Comparison of ENCODE assay signal across 8 mouse cellular contexts in the genomic region with DNA sequence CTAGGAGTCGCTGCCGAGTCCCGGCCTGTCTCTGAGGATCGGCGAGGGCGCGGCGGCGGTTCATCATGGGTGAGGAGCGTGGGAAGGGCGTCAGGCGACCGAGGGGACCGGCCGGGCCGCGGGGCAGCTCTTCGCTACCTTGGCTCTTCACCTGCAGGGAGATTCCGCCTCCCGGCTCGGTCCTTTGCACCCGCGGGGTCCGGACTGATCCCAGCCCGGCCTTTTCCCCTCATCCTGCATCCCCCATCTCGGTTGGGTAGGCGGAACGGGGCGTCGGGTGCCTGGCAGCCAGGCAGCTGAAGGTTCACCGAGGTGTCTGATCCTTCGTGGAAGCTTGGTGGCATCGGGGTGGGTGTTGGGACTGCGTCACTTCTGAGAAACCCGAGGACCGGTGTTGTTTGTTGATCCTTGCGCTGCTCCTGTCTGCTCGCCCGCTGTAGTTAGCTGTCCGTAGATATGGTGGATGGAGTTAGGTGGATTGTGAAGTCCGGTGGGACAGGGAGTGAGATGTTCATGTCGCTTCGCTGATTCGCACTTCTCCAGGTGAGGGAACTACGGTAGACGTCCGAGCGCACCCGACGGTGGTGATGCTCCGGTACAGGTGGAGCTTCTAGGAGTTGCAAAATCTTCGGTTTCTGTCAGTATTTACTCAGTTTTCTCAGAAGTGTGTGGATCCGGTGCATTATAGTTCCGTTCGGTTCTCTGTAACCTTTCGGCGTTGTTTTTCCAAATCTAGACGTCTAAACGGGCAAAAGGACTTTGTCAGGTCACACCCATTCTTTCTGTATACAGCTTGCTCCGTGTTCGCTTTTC. TPM values are rescaled to one million over a fixed set of nuclear protein-coding genes. Genes with fewer than 3 reads are reported as not detected.
DNase-seq lines count a peak whose midpoint lies in the region; ATAC-seq and TF ChIP-seq lines count a peak whose summit lies in the region.

No protein-coding gene starts in this region.

- intact Hi-C loops in heart, postnatal 36 days (cut with DNase I) = loop anchor here (2.0 kb wide), 2 partner anchors 95 to 353 kb away; a partner anchor contains a TSS

- peak overlapping the region; percentile 92 for H3K4me3 ChIP-seq in heart, embryonic 16.5 days (ENCODE audit: low read length)
- peak overlapping the region; percentile 91 for H3K4me3 ChIP-seq in ES-Bruce4 (ENCODE audit: low read depth, low read length)
- peak overlapping the region; percentile 93 for H3K4me3 ChIP-seq in embryonic facial prominence, embryonic 14.5 days (ENCODE audit: low read depth, low read length)
- H3K4me3 ChIP-seq in intestine, embryonic 16.5 days (ENCODE audit: low read length) = peak overlapping the region; percentile 99

- no peak for DNase-seq in heart, postnatal 36 days
- DNase-seq in embryonic facial prominence, embryonic 14.5 days (ENCODE audit: low spot score) = no peak
- DNase-seq in urinary bladder, adult 18-20 months (ENCODE audit: low spot score in 2 of 2) = no peak
- DNase-seq in cerebellum, postnatal 25 days = no peak

- peaks cover 2% of the 10 kb centered on the region; the same call in 1 of the 2 replicates for H3K36me3 ChIP-seq in heart, embryonic 16.5 days (ENCODE audit: control insufficient read depth, insufficient read depth)
- no peaks in the 10 kb centered on the region; the same call in 1 of the 2 replicates for H3K36me3 ChIP-seq in ES-Bruce4 (ENCODE audit: control insufficient read depth, insufficient read depth, low read length, poor library complexity, severe bottlenecking)
- H3K36me3 ChIP-seq in embryonic facial prominence, embryonic 14.5 days (ENCODE audit: control insufficient read depth, insufficient read depth, low read length) = peaks cover 22% of the 10 kb centered on the region
- peaks cover 4% of the 10 kb centered on the region; the same call in 1 of the 2 replicates for H3K36me3 ChIP-seq in intestine, embryonic 16.5 days (ENCODE audit: control insufficient read depth, insufficient read depth, low read length)

- H3K4me1 ChIP-seq in heart, embryonic 16.5 days (ENCODE audit: control insufficient read depth, insufficient read depth, low read length) = peaks cover 5% of the 10 kb centered on the region; the same call in 1 of the 2 replicates
- no peaks in the 10 kb centered on the region for H3K4me1 ChIP-seq in ES-Bruce4 (ENCODE audit: control insufficient read depth, insufficient read depth, low read length)
- H3K4me1 ChIP-seq in embryonic facial prominence, embryonic 14.5 days (ENCODE audit: control insufficient read depth, insufficient read depth, low read length) = peaks cover 10% of the 10 kb centered on the region; the same call in 1 of the 2 replicates
- peaks cover 10% of the 10 kb centered on the region; the same call in 1 of the 2 replicates for H3K4me1 ChIP-seq in intestine, embryonic 16.5 days (ENCODE audit: control insufficient read depth, insufficient read depth, low read length)

- peak overlapping the region; percentile 94 for H3K4me2 ChIP-seq in heart, embryonic 16.5 days (ENCODE audit: low read depth, low read length)
- peak overlapping the region; percentile 93 for H3K4me2 ChIP-seq in embryonic facial prominence, embryonic 14.5 days (ENCODE audit: low read depth, low read length)
- H3K4me2 ChIP-seq in intestine, embryonic 16.5 days (ENCODE audit: low read depth, low read length) = peak overlapping the region; percentile 86

- no peak for TF ChIP-seq CTCF in ES-Bruce4 (IDR thresholded peaks at IDR 0.05; ENCODE audit: low read depth, low read length)

- no peaks in the 10 kb centered on the region for H3K9me3 ChIP-seq in heart, embryonic 16.5 days (replicated peaks; ENCODE audit: control insufficient read depth, low read length)
- no peaks in the 10 kb centered on the region for H3K9me3 ChIP-seq in ES-Bruce4 (replicated peaks; ENCODE audit: control insufficient read depth, insufficient read depth, low read length, poor library complexity, severe bottlenecking)
- H3K9me3 ChIP-seq in embryonic facial prominence, embryonic 14.5 days (ENCODE audit: control insufficient read depth, low read length) = no peaks in the 10 kb centered on the region
- no peaks in the 10 kb centered on the region for H3K9me3 ChIP-seq in intestine, embryonic 16.5 days (ENCODE audit: control insufficient read depth, low read length)

- H3K27me3 ChIP-seq in heart, embryonic 16.5 days (ENCODE audit: control insufficient read depth, insufficient read depth, low read length) = no peaks in the 10 kb centered on the region
- H3K27me3 ChIP-seq in ES-Bruce4 (ENCODE audit: control insufficient read depth, insufficient read depth, low read length, poor library complexity, severe bottlenecking) = no peaks in the 10 kb centered on the region
- H3K27me3 ChIP-seq in embryonic facial prominence, embryonic 14.5 days (replicated peaks; ENCODE audit: control insufficient read depth, insufficient read depth, low read length) = no peaks in the 10 kb centered on the region
- H3K27me3 ChIP-seq in intestine, embryonic 16.5 days (replicated peaks; ENCODE audit: control insufficient read depth, insufficient read depth, low read length) = no peaks in the 10 kb centered on the region

- no peak for TF ChIP-seq POLR2A in ES-Bruce4 (IDR thresholded peaks at IDR 0.05; ENCODE audit: insufficient read depth, low read length)

- peak; percentile 11; the same call in 1 of the 2 replicates for ATAC-seq in heart, embryonic 16.5 days (replicated peaks; ENCODE audit: extremely low read depth, insufficient read depth, low FRiP score)
- ATAC-seq in embryonic facial prominence, embryonic 14.5 days (ENCODE audit: low read depth) = peak; percentile 23
- peak; percentile 37 for ATAC-seq in intestine, embryonic 16.5 days
- ATAC-seq in monocyte, adult 5-6 weeks (replicated peaks; ENCODE audit: insufficient number of reproducible peaks, low FRiP score, low TSS enrichment, poor library complexity, severe bottlenecking) = 0 out of 2 replicates have a peak, but pooled peaks have one; percentile 14

- peak overlapping the region; percentile 91 for H3K27ac ChIP-seq in heart, embryonic 16.5 days (ENCODE audit: low read length)
- no peak overlapping the region for H3K27ac ChIP-seq in ES-Bruce4 (ENCODE audit: insufficient read depth, low read length)
- H3K27ac ChIP-seq in embryonic facial prominence, embryonic 14.5 days (replicated peaks; ENCODE audit: low read depth, low read length) = peak overlapping the region; percentile 90
- H3K27ac ChIP-seq in intestine, embryonic 16.5 days (ENCODE audit: low read length) = peak overlapping the region; percentile 86

- WGBS in heart, embryonic 16.5 days = 2% methylated on average over 61 of the region's 61 CpGs
- 2% methylated on average over 47 of the region's 61 CpGs for WGBS in embryonic facial prominence, embryonic 14.5 days
- WGBS in intestine, embryonic 16.5 days = 1% methylated on average over 61 of the region's 61 CpGs

- no peak for TF ChIP-seq EP300 in ES-Bruce4 (IDR thresholded peaks at IDR 0.05; ENCODE audit: insufficient read depth, low read depth, low read length)

- peak overlapping the region; percentile 97 for H3K9ac ChIP-seq in heart, embryonic 16.5 days (ENCODE audit: low read length)
- peak overlapping the region; percentile 78 for H3K9ac ChIP-seq in ES-Bruce4 (ENCODE audit: low read depth, poor library complexity, severe bottlenecking)
- peak overlapping the region; percentile 94 for H3K9ac ChIP-seq in embryonic facial prominence, embryonic 14.5 days (ENCODE audit: low read depth, low read length)
- H3K9ac ChIP-seq in intestine, embryonic 16.5 days (ENCODE audit: low read depth, low read length) = peak overlapping the region; percentile 96

RNA-seq across cellular contexts. Expression of a gene that starts 1.0 kb away (rescaled TPM):
- 140 and 152 TPM in 2 replicates for polyA plus RNA-seq in heart, embryonic 16.5 days (2015; fragmentation: Nextera tagmentation; extraction: Ambion mirVana)
- 10 to 100 TPM; 86.1 to 86.3 TPM for total RNA-seq in heart, postnatal 36 days (2021)
- polyA plus RNA-seq in ES-Bruce4 (2011; ENCODE audit: insufficient read depth, insufficient read length, low read depth, missing spikeins) = 74.0 and 79.1 TPM in 2 replicates
- 220 and 231 TPM in 2 replicates for polyA plus RNA-seq in embryonic facial prominence, embryonic 14.5 days (2014; fragmentation: Nextera tagmentation; extraction: Ambion mirVana)
- polyA plus RNA-seq in intestine, embryonic 16.5 days (2015; fragmentation: Nextera tagmentation; extraction: Ambion mirVana) = 185 and 192 TPM in 2 replicates
- 94.4 to 130 TPM (median 120 TPM) in 3 replicates for total RNA-seq in monocyte, adult 5-6 weeks (2017)

RNA-seq across cellular contexts. Expression of a gene that starts 46.9 kb away (rescaled TPM):
- polyA plus RNA-seq in heart, embryonic 16.5 days (2015; fragmentation: Nextera tagmentation; extraction: Ambion mirVana) = 0.27 and 1.1 TPM in 2 replicates
- total RNA-seq in heart, postnatal 36 days (2021) = under 1 TPM; 0.31 to 0.70 TPM
- polyA plus RNA-seq in ES-Bruce4 (2011; ENCODE audit: insufficient read depth, insufficient read length, low read depth, missing spikeins) = 0.45 TPM in 1 of 2 replicates, not detected in the other
- 0.13 and 0.60 TPM in 2 replicates for polyA plus RNA-seq in embryonic facial prominence, embryonic 14.5 days (2014; fragmentation: Nextera tagmentation; extraction: Ambion mirVana)
- polyA plus RNA-seq in intestine, embryonic 16.5 days (2015; fragmentation: Nextera tagmentation; extraction: Ambion mirVana) = 0.56 and 2.1 TPM in 2 replicates
- 5.6 to 16.1 TPM (median 15.2 TPM) in 3 replicates for total RNA-seq in monocyte, adult 5-6 weeks (2017)
